Mouse (Mus musculus) MEL (cell line): ENCODE measurements around the gene Gpc5. TPM values are rescaled to one million over a fixed set of nuclear protein-coding genes. Genes with fewer than 3 reads are reported as not detected.

Source experiments
- DNase-seq: peaks from one replicate; pipeline ENCODE4 v3.0.0; 2011; ENCODE audit warnings: low read depth, low spot score
- H3K27ac ChIP-seq: 2 replicates; pipeline ENCODE4 v1.5.1; 2012; ENCODE audit warnings: low read depth, mild to moderate bottlenecking, control low read depth, low read length, moderate library complexity; ENCODE audit not compliant: control insufficient read depth
- H3K27me3 ChIP-seq, 2 experiments: fragments of 150-350 bp in 1 of 2; sonication (generic) in 1 of 2; 2 replicates each; pipeline ENCODE4 v1.6.1; 2012; ENCODE audit warnings: low read length in 2 of 2, mild to moderate bottlenecking in 2 of 2, improper control_type of control experiment in 1 of 2, moderate library complexity in 1 of 2; ENCODE audit not compliant: insufficient read depth in 2 of 2, control insufficient read depth in 1 of 2
- H3K36me3 ChIP-seq, 2 experiments: 2 replicates each; pipeline ENCODE4 v1.6.1; 2012 to 2014; ENCODE audit warnings: low read length in 2 of 2, improper control_type of control experiment in 1 of 2, inconsistent platforms in 1 of 2, mild to moderate bottlenecking in 1 of 2; ENCODE audit not compliant: insufficient read depth in 2 of 2, control insufficient read depth in 1 of 2
- H3K4me1 ChIP-seq, 2 experiments: fragments of 150-350 bp in 1 of 2; sonication (generic) in 1 of 2; 2 replicates each; pipeline ENCODE4 v1.6.1; 2012; ENCODE audit warnings: low read length in 2 of 2, improper control_type of control experiment in 1 of 2, mild to moderate bottlenecking in 1 of 2; ENCODE audit not compliant: insufficient read depth in 2 of 2, control insufficient read depth in 1 of 2
- H3K4me3 ChIP-seq, 2 experiments: fragments of 150-350 bp in 1 of 2; sonication (generic) in 1 of 2; 2 replicates each; pipeline ENCODE4 v1.5.1; 2012; ENCODE audit warnings: low read depth in 2 of 2, low read length in 2 of 2, mild to moderate bottlenecking in 2 of 2, moderate library complexity in 2 of 2, control low read depth in 1 of 2, improper control_type of control experiment in 1 of 2; ENCODE audit not compliant: control insufficient read depth in 1 of 2, insufficient read depth in 1 of 2
- H3K79me2 ChIP-seq: 2 replicates; pipeline ENCODE4 v1.6.1; 2012; ENCODE audit warnings: mild to moderate bottlenecking, low read length, moderate library complexity; ENCODE audit not compliant: control insufficient read depth, poor library complexity, insufficient read depth
- H3K9ac ChIP-seq: 2 replicates; pipeline ENCODE4 v1.6.1; 2012; ENCODE audit warnings: low read depth, mild to moderate bottlenecking, control low read depth, low read length, moderate library complexity; ENCODE audit not compliant: control insufficient read depth, poor library complexity, severe bottlenecking
- H3K9me3 ChIP-seq: fragments of 150-350 bp; sonication (generic); replicated peaks from 2 replicates; pipeline ENCODE4 v1.6.1; 2012; ENCODE audit warnings: mild to moderate bottlenecking, low read length, improper control_type of control experiment, moderate library complexity; ENCODE audit not compliant: insufficient read depth
- CTCF ChIP-seq, 3 experiments: IDR thresholded peaks in 2 of 3; conservative IDR thresholded peaks in 1 of 3; 2 replicates each; pipeline ENCODE4 v1.5.1; 2011 to 2012; ENCODE audit warnings: low read length in 3 of 3, low read depth in 2 of 3, mild to moderate bottlenecking in 2 of 3, improper control_type of control experiment in 1 of 3, inconsistent platforms in 1 of 3, mixed read lengths in 1 of 3, moderate library complexity in 1 of 3; ENCODE audit not compliant: control insufficient read depth in 1 of 3, insufficient read depth in 1 of 3, poor library complexity in 1 of 3, severe bottlenecking in 1 of 3
- E2F4 ChIP-seq: IDR thresholded peaks from 2 replicates; pipeline ENCODE4 v1.6.1; 2011; ENCODE audit warnings: low read depth, low read length, improper control_type of control experiment, borderline replicate concordance
- ETS1 ChIP-seq: IDR thresholded peaks from 2 replicates; pipeline ENCODE4 v1.6.1; 2012; ENCODE audit warnings: low read depth, mild to moderate bottlenecking, inconsistent platforms, low read length, improper control_type of control experiment, moderate library complexity
- JUND ChIP-seq: IDR thresholded peaks from 2 replicates; pipeline ENCODE4 v1.6.1; 2011; ENCODE audit warnings: low read depth, mild to moderate bottlenecking, improper control_type of control experiment, low read length
- MYC ChIP-seq: IDR thresholded peaks from 2 replicates; pipeline ENCODE4 v1.6.1; 2011; ENCODE audit warnings: low read depth, mild to moderate bottlenecking, low read length, improper control_type of control experiment, moderate library complexity
- NELFE ChIP-seq: IDR thresholded peaks from 2 replicates; pipeline ENCODE4 v1.6.1; 2011; ENCODE audit warnings: low read depth, low read length, improper control_type of control experiment
- POLR2AphosphoS5 ChIP-seq: IDR thresholded peaks from 2 replicates; pipeline ENCODE4 v1.6.1; 2012; ENCODE audit warnings: low read depth, borderline replicate concordance, mild to moderate bottlenecking, inconsistent platforms, low read length, moderate library complexity, mixed read lengths
- RCOR1 ChIP-seq: IDR thresholded peaks from 2 replicates; pipeline ENCODE4 v1.6.1; 2012; ENCODE audit warnings: low read depth, mild to moderate bottlenecking, inconsistent platforms, low read length, improper control_type of control experiment
- SIN3A ChIP-seq: IDR thresholded peaks from 2 replicates; pipeline ENCODE4 v1.6.1; 2012; ENCODE audit warnings: low read length, improper control_type of control experiment, inconsistent platforms
- TAL1 ChIP-seq: IDR thresholded peaks from 2 replicates; pipeline ENCODE4 v1.6.1; 2012; ENCODE audit warnings: mild to moderate bottlenecking, inconsistent platforms, low read length, moderate library complexity, mixed read lengths
- UBTF ChIP-seq: IDR thresholded peaks from 2 replicates; pipeline ENCODE4 v1.6.1; 2012; ENCODE audit warnings: low read depth, mild to moderate bottlenecking, inconsistent platforms, low read length, improper control_type of control experiment, moderate library complexity, borderline replicate concordance; ENCODE audit not compliant: insufficient read depth
- USF2 ChIP-seq, 2 experiments: IDR thresholded peaks; 2 replicates each; pipeline ENCODE4 v1.6.1; 2011 to 2012; ENCODE audit warnings: improper control_type of control experiment in 2 of 2, low read length in 2 of 2, borderline replicate concordance in 1 of 2, inconsistent platforms in 1 of 2, low read depth in 1 of 2, mild to moderate bottlenecking in 1 of 2; ENCODE audit not compliant: insufficient read depth in 1 of 2
- ZC3H11A ChIP-seq: IDR thresholded peaks from 2 replicates; pipeline ENCODE4 v1.6.1; 2012; ENCODE audit warnings: low read depth, mild to moderate bottlenecking, inconsistent platforms, low read length, improper control_type of control experiment
- ZKSCAN1 ChIP-seq: IDR thresholded peaks from 2 replicates; pipeline ENCODE4 v1.6.1; 2012; ENCODE audit warnings: low read depth, mild to moderate bottlenecking, inconsistent platforms, low read length, improper control_type of control experiment, moderate library complexity
- ZMIZ1 ChIP-seq: IDR thresholded peaks from 2 replicates; pipeline ENCODE4 v1.6.1; 2012; ENCODE audit warnings: low read depth, mild to moderate bottlenecking, inconsistent platforms, low read length, improper control_type of control experiment, moderate library complexity
- polyA plus RNA-seq, 2 experiments: library from polyadenylated mRNA; stranded (reverse) in 1 of 2; unstranded in 1 of 2; fragments of >175 nt in 1 of 2; fragments of >200 nt in 1 of 2; gene quantifications; 2 replicates each; pipeline versions ENCODE4 v1.2.1 to v1.2.4; 2012; ENCODE audit warnings: low replicate concordance in 2 of 2, low read depth in 1 of 2; ENCODE audit not compliant: insufficient read length in 2 of 2, insufficient read depth in 1 of 2, missing spikeins in 1 of 2
- total RNA-seq: library from RNA; depleted of rRNA; stranded (reverse); fragments of 300-350 nt; gene quantifications from 2 replicates; pipeline ENCODE4 v1.2.3, GENCODE M21; 2012

Gpc5 gene
- total and polyA plus RNA-seq, 3 experiments = not detected

DNA sequence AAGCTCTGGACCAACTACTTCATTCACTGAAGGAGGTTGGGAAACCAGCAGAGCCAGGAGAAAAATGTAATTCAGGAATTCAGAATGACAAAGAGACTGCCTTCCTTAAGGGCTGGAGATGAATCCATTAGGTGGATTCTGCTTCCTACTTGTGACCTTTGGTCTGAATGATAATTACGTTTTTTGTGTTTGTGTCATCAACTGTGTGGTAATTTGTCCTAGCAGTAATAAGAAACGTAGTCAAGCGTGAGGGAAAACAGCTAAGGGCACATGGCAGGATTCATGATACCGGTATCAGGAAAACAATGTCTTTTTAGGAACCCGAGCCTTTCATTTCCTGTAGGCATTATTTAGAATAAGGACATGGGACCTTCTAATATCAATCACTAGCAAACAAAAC is 1045.3 kb downstream of the Gpc5 start:
- no peaks in the 10 kb centered on the region for H3K36me3 ChIP-seq
- no peak overlapping the region for H3K9ac ChIP-seq
- H3K79me2 ChIP-seq = no peaks in the 10 kb centered on the region
- no peak overlapping the region for H3K27ac ChIP-seq
- H3K4me1 ChIP-seq = no peaks in the 10 kb centered on the region
- no peak for TF ChIP-seq POLR2AphosphoS5
- TF ChIP-seq SIN3A = no peak
- no peak for TF ChIP-seq USF2 (IDR thresholded peaks at IDR 0.05; ENCODE audit: borderline replicate concordance in 1 of 2, insufficient read depth in 1 of 2, low read depth in 1 of 2, low read length in 2 of 2)
- TF ChIP-seq E2F4 = no peak
- TF ChIP-seq MYC = no peak
- no peak for TF ChIP-seq UBTF
- TF ChIP-seq ZC3H11A = no peak
- TF ChIP-seq CTCF (IDR thresholded peaks at IDR 0.05 in 2 of 3, conservative IDR thresholded peaks at IDR 0.05 in 1 of 3; ENCODE audit: control insufficient read depth in 1 of 3, insufficient read depth in 1 of 3, low read depth in 2 of 3, low read length in 3 of 3, poor library complexity in 1 of 3, severe bottlenecking in 1 of 3) = no peak
- no peak for TF ChIP-seq JUND
- no peak for TF ChIP-seq ZMIZ1
- no peak for TF ChIP-seq ZKSCAN1
- TF ChIP-seq NELFE = no peak
- TF ChIP-seq ETS1 = no peak
- no peak for TF ChIP-seq TAL1
- no peak for TF ChIP-seq RCOR1
- TF ChIP-seq, all 39 proteins: peak for 0
- DNase-seq = no peak
- H3K4me3 ChIP-seq = no peak overlapping the region
- no peaks in the 10 kb centered on the region for H3K9me3 ChIP-seq
- H3K27me3 ChIP-seq = no peaks in the 10 kb centered on the region

DNA sequence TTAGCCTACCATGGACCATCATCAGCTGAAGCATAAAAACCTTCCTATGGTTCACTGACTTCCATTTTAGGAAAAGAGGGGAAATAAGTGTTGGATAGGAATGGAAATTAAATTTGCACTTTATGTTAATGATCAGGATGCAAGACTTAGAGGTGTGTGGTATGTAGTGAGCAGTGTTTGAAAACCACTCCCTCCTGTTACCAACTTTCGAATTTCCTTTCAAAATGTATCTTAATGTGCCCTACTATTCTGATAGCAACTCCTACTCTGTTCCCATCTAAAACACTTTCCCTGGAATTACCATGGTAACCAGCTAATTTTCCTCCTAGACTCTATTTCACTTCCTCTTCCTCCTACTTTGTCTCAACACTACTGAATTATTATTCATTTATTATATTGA is 1045.8 kb downstream of the Gpc5 start:
- H3K36me3 ChIP-seq = no peaks in the 10 kb centered on the region
- H3K9me3 ChIP-seq = no peaks in the 10 kb centered on the region
- DNase-seq = no peak
- H3K9ac ChIP-seq = no peak overlapping the region
- no peaks in the 10 kb centered on the region for H3K4me1 ChIP-seq
- no peak overlapping the region for H3K27ac ChIP-seq
- H3K4me3 ChIP-seq = no peak overlapping the region
- H3K27me3 ChIP-seq = no peaks in the 10 kb centered on the region
- H3K79me2 ChIP-seq = no peaks in the 10 kb centered on the region
- TF ChIP-seq NELFE (no peak), TAL1 (no peak), ZMIZ1 (no peak)
- TF ChIP-seq, all 39 proteins: peak for 0

DNA sequence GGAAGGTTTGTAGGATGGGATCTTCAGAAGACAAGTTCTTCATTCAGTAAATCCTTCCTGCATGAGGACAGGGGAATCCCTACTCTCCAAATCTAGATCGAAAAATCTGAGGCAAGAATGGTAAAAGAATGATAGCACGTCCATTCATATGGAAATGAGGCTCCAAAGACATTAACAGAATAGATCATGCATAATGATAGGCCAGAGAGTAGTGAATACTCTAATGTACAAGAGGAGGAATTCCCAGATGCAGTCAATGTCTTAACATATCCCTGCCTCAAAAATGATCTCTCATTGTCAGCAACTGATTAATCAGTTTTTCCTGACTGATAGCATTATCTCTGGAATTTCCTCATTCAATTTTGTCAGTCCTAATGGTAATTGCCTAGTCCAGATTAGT is 1070.6 kb downstream of the Gpc5 start:
- TF ChIP-seq SIN3A = no peak
- TF ChIP-seq USF2 (IDR thresholded peaks at IDR 0.05; ENCODE audit: borderline replicate concordance in 1 of 2, insufficient read depth in 1 of 2, low read depth in 1 of 2, low read length in 2 of 2) = no peak
- no peak overlapping the region for H3K27ac ChIP-seq
- no peak overlapping the region for H3K4me3 ChIP-seq
- DNase-seq = no peak
- H3K4me1 ChIP-seq = no peaks in the 10 kb centered on the region
- no peaks in the 10 kb centered on the region for H3K79me2 ChIP-seq
- H3K9ac ChIP-seq = no peak overlapping the region
- no peaks in the 10 kb centered on the region for H3K9me3 ChIP-seq
- no peaks in the 10 kb centered on the region for H3K27me3 ChIP-seq
- no peaks in the 10 kb centered on the region for H3K36me3 ChIP-seq
